Mouse (Mus musculus): Measurements from ENCODE around the gene Stambpl1.

GRCm38 (mm10) chr19:34265604-34266193, 73.7 kb downstream of the Stambpl1 start:
- TF ChIP-seq E2F4 (IDR thresholded peaks at IDR 0.05; ENCODE audit: borderline replicate concordance, low read depth, low read length): no peak
- TF ChIP-seq ELF1 (IDR thresholded peaks at IDR 0.05; ENCODE audit: low read depth, low read length): no peak
- no peak for TF ChIP-seq CTCF (IDR thresholded peaks at IDR 0.05 in 2 of 3, conservative IDR thresholded peaks at IDR 0.05 in 1 of 3; ENCODE audit: control insufficient read depth in 1 of 3, insufficient read depth in 1 of 3, low read depth in 2 of 3, low read length in 3 of 3, poor library complexity in 1 of 3, severe bottlenecking in 1 of 3)
- TF ChIP-seq POLR2A (IDR thresholded peaks at IDR 0.05; ENCODE audit: control insufficient read depth in 1 of 2, insufficient read depth in 1 of 2, low read depth in 1 of 2, low read length in 2 of 2, poor library complexity in 1 of 2): no peak
- no peak for TF ChIP-seq POLR2AphosphoS5 (IDR thresholded peaks at IDR 0.05; ENCODE audit: borderline replicate concordance, low read depth, low read length)
- TF ChIP-seq JUND (IDR thresholded peaks at IDR 0.05; ENCODE audit: low read depth, low read length): no peak
